Mouse (Mus musculus) spleen, adult 2 months (tissue): Measurements from ENCODE around the gene Drg1.

ENCODE experiments used
- CTCF ChIP-seq: fragments of 200-500 bp; IDR thresholded peaks from 2 replicates; pipeline ENCODE4 v1.5.1; 2011; ENCODE audit warnings: mild to moderate bottlenecking, inconsistent platforms; ENCODE audit not compliant: insufficient read depth, insufficient read length, insufficient replicate concordance; ENCODE audit errors: extremely low read depth
- POLR2A ChIP-seq: fragments of 200-500 bp; IDR thresholded peaks from 2 replicates; pipeline ENCODE4 v1.6.1; 2011; ENCODE audit warnings: low read depth, low read length, inconsistent platforms

- TF ChIP-seq CTCF: no peak
- no peak for TF ChIP-seq POLR2A
These were observed 18.8 kb downstream of the Drg1 start for GRCm38 (mm10) chr11:3247387-3247786.
